Mouse (Mus musculus) stomach, postnatal 0 days (tissue): ENCODE data around the gene Pcgf1.

ENCODE experiments used
- CTCF ChIP-seq: IDR thresholded peaks from 2 replicates; pipeline ENCODE4 v1.5.1; 2016; ENCODE audit warnings: antibody characterized with exemption, low read depth, mild to moderate bottlenecking, moderate library complexity
- EP300 ChIP-seq: optimal IDR thresholded peaks from 2 replicates; pipeline ENCODE3; 2016; ENCODE audit warnings: antibody characterized with exemption

DNA sequence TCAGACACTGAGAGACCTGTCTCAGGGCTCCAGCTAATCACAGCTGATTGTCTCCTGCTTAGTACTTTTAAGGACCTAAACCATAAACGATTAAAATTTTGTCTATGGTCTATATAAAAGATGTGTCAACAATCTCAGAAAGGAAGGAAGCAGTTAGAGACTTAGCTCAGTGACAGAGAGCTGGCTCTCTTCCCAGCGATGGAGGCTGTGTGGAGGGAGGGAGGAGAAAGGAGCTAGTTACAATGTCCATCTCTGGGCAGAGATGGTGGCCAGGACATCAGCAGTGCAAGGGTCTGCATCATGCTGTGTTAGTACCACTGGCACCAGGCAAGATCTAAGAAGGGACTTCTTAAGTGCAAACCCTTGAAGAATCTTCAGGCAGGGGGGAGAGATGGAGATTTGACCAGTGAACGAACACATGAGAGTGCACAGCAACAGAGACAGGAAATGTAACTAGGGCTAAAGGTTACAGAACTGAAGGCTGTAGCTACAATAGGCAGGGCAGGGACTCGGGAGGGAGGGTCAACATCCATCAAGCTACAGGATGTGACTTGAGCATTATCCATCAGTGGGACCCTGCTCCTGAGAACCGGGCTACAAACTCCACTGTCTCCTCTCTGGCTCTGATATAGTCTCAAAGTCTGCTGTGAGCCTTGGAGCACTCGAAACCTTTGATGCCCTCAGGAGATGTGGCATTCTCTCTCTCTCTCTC, 14.9 kb downstream of the Pcgf1 start:
- TF ChIP-seq CTCF (no peak), EP300 (no peak)
